Mouse (Mus musculus) E14TG2a.4 (cell line): Measurements from ENCODE around the gene Acin1.

Experiments
- H3K27me3 ChIP-seq: 2 replicates; pipeline ENCODE4 v1.6.1; 2014; ENCODE audit warnings: low read length, control low read depth; ENCODE audit not compliant: insufficient read depth
- H3K36me3 ChIP-seq: 2 replicates; pipeline ENCODE4 v1.6.1; 2014; ENCODE audit warnings: low read length, control low read depth; ENCODE audit not compliant: insufficient read depth
- H3K4me1 ChIP-seq: replicated peaks from 2 replicates; pipeline ENCODE4 v1.6.1; 2014; ENCODE audit warnings: low read depth, low read length, control low read depth
- H3K4me3 ChIP-seq: replicated peaks from 2 replicates; pipeline ENCODE4 v1.5.1; 2014; ENCODE audit warnings: mild to moderate bottlenecking, low read length
- H3K9me3 ChIP-seq: 2 replicates; pipeline ENCODE4 v1.6.1; 2014; ENCODE audit warnings: low read length, control low read depth
- CTCF ChIP-seq: conservative IDR thresholded peaks from 2 replicates; pipeline ENCODE4 v1.5.1; 2014; ENCODE audit warnings: low read length
- NANOG ChIP-seq: IDR thresholded peaks from 2 replicates; pipeline ENCODE4 v1.6.1; 2014; ENCODE audit warnings: borderline replicate concordance, low read length, mixed read lengths
- POU5F1 ChIP-seq: IDR thresholded peaks from 2 replicates; pipeline ENCODE4 v1.6.1; 2014; ENCODE audit warnings: low read length, borderline replicate concordance

Acin1 gene

GRCm38 (mm10) chr14:54721711-54722110, 35.0 kb upstream of the Acin1 start:
- Histone ChIP-seq H3K4me1 (0 out of 2 replicates have a peak, but pooled peaks cover 5% of the 10 kb centered on the region), H3K36me3 (no peaks in the 10 kb centered on the region), H3K27me3 (no peaks in the 10 kb centered on the region), H3K4me3 (no peak overlapping the region), H3K9me3 (peaks cover 24% of the 10 kb centered on the region)
- TF ChIP-seq NANOG (no peak), CTCF (no peak), POU5F1 (no peak)

- no peak for TF ChIP-seq NANOG
- no peak for TF ChIP-seq POU5F1
- TF ChIP-seq CTCF = no peak
- peaks cover 23% of the 10 kb centered on the region for H3K9me3 ChIP-seq
- no peaks in the 10 kb centered on the region for H3K27me3 ChIP-seq
- peaks cover 5% of the 10 kb centered on the region; the same call in 1 of the 2 replicates for H3K4me1 ChIP-seq
- no peaks in the 10 kb centered on the region for H3K36me3 ChIP-seq
- H3K4me3 ChIP-seq = no peak overlapping the region
Measured at GRCm38 (mm10) chr14:54720654-54721350, 34.1 kb upstream of the Acin1 start.

- Histone ChIP-seq H3K36me3 (no peaks in the 10 kb centered on the region), H3K27me3 (no peaks in the 10 kb centered on the region), H3K9me3 (peaks cover 16% of the 10 kb centered on the region), H3K4me3 (no peak overlapping the region), H3K4me1 (peaks cover 10% of the 10 kb centered on the region)
- no peak for TF ChIP-seq CTCF
- no peak for TF ChIP-seq POU5F1
- TF ChIP-seq NANOG = no peak
Measured at GRCm38 (mm10) chr14:54720041-54720440, 33.3 kb upstream of the Acin1 start.

- H3K9me3 ChIP-seq = peaks cover 8% of the 10 kb centered on the region; the same call in 1 of the 2 replicates
- H3K36me3 ChIP-seq = no peaks in the 10 kb centered on the region
- peak overlapping the region; percentile 65; the same call in 1 of the 2 replicates for H3K4me3 ChIP-seq
- peaks cover 42% of the 10 kb centered on the region for H3K4me1 ChIP-seq
- TF ChIP-seq NANOG = no peak
- no peak for TF ChIP-seq CTCF
- TF ChIP-seq POU5F1 = no peak
- H3K27me3 ChIP-seq = peaks cover 23% of the 10 kb centered on the region
Measured at GRCm38 (mm10) chr14:54715402-54715801, 28.7 kb upstream of the Acin1 start.

- TF ChIP-seq NANOG (no peak), CTCF (no peak), POU5F1 (no peak)
- Histone ChIP-seq H3K4me3 (peak overlapping the region; percentile 65), H3K27me3 (peaks cover 31% of the 10 kb centered on the region), H3K36me3 (no peaks in the 10 kb centered on the region), H3K4me1 (peaks cover 46% of the 10 kb centered on the region), H3K9me3 (peaks cover 8% of the 10 kb centered on the region; the same call in 1 of the 2 replicates)
Measured at GRCm38 (mm10) chr14:54714617-54715081, 27.9 kb upstream of the Acin1 start.

GRCm38 (mm10) chr14:54714121-54714520, 27.4 kb upstream of the Acin1 start:
- TF ChIP-seq POU5F1 (no peak), CTCF (peak; percentile 88), NANOG (no peak)
- Histone ChIP-seq H3K9me3 (peaks cover 8% of the 10 kb centered on the region; the same call in 1 of the 2 replicates), H3K36me3 (no peaks in the 10 kb centered on the region), H3K4me3 (peak overlapping the region; percentile 65; the same call in 1 of the 2 replicates), H3K4me1 (peaks cover 46% of the 10 kb centered on the region), H3K27me3 (peaks cover 35% of the 10 kb centered on the region)

- Histone ChIP-seq H3K4me1 (peaks cover 46% of the 10 kb centered on the region), H3K36me3 (no peaks in the 10 kb centered on the region), H3K9me3 (peaks cover 8% of the 10 kb centered on the region; the same call in 1 of the 2 replicates), H3K27me3 (peaks cover 36% of the 10 kb centered on the region), H3K4me3 (no peak overlapping the region)
- no peak for TF ChIP-seq POU5F1
- TF ChIP-seq NANOG = no peak
- TF ChIP-seq CTCF = no peak
Measured at GRCm38 (mm10) chr14:54712861-54713260, 26.1 kb upstream of the Acin1 start.

- H3K36me3 ChIP-seq = no peaks in the 10 kb centered on the region
- peaks cover 43% of the 10 kb centered on the region for H3K27me3 ChIP-seq
- peaks cover 46% of the 10 kb centered on the region for H3K4me1 ChIP-seq
- no peak for TF ChIP-seq POU5F1
- no peak for TF ChIP-seq NANOG
- TF ChIP-seq CTCF = no peak
- peaks cover 8% of the 10 kb centered on the region; the same call in 1 of the 2 replicates for H3K9me3 ChIP-seq
- peak within 1 kb of the TSS; percentile 71 for H3K4me3 ChIP-seq
Measured at GRCm38 (mm10) chr14:54712074-54712473, 25.3 kb upstream of the Acin1 start, which contains the start of gene Cebpe. TSS of gene Cebpe (minus strand) at chr14:54712174.

GRCm38 (mm10) chr14:54709054-54709453, 22.3 kb upstream of the Acin1 start:
- no peak overlapping the region for H3K4me3 ChIP-seq
- TF ChIP-seq CTCF = no peak
- no peak for TF ChIP-seq POU5F1
- TF ChIP-seq NANOG = no peak
- peaks cover 50% of the 10 kb centered on the region for H3K27me3 ChIP-seq
- H3K36me3 ChIP-seq = no peaks in the 10 kb centered on the region
- H3K9me3 ChIP-seq = no peaks in the 10 kb centered on the region
- peaks cover 48% of the 10 kb centered on the region for H3K4me1 ChIP-seq
